Mouse (Mus musculus): ENCODE results near the gene Med8. TPM values are rescaled to one million over a fixed set of nuclear protein-coding genes. Genes with fewer than 3 reads are reported as not detected.

Gene Med8
- total RNA-seq (2021) = 10 to 100 TPM; 75.7 to 77.6 TPM

- DNase-seq = peak; percentile 84
- intact Hi-C loops (cut with DNase I) = no loop called here
These were observed at the start of gene Med8, which contains the start of gene Szt2 for GRCm38 (mm10) chr4:118409142-118409900. TSS of gene Med8 (plus strand) at chr4:118409337. TSS of gene Szt2 (minus strand) at chr4:118409273.

GRCm38 (mm10) chr4:118359896-118360720 is 49.0 kb upstream of the Med8 start:
- intact Hi-C loops (cut with DNase I) = loop anchor here (5.0 kb wide), 1 partner anchor 52 kb away; no protein-coding TSS in a partner anchor
- peak; percentile 84 for DNase-seq

- DNase-seq = no peak
- intact Hi-C loops (cut with DNase I) = loop anchor here (5.0 kb wide), 1 partner anchor 51 kb away; no protein-coding TSS in a partner anchor
These were observed 47.7 kb upstream of the Med8 start for GRCm38 (mm10) chr4:118361451-118361850.

GRCm38 (mm10) chr4:118362879-118363278 is 46.3 kb upstream of the Med8 start:
- DNase-seq = no peak
- intact Hi-C loops (cut with DNase I) = loop anchor here (5.0 kb wide), 1 partner anchor 49 kb away; no protein-coding TSS in a partner anchor

DNA sequence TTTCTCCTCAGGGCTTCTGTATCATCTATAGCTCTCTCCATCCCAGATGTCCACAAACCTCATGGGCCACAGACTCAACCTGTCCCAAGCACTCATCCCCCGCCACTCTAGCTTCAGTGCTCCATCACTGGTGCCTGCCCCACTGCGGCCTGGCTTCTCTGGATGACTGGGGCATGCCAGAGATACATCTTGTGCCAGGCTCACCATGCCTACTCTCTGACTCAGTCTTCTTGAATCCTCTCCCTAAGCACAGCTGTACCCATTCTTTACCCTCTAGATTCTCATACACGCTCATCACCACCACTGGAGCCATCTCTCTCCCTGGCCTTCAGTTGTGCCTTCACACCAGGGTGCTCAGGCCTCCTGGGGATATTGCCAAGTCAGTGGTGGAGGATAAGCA is 45.2 kb upstream of the Med8 start:
- DNase-seq = no peak
- intact Hi-C loops (cut with DNase I) = loop anchor here (5.0 kb wide), 1 partner anchor 48 kb away; no protein-coding TSS in a partner anchor

DNA sequence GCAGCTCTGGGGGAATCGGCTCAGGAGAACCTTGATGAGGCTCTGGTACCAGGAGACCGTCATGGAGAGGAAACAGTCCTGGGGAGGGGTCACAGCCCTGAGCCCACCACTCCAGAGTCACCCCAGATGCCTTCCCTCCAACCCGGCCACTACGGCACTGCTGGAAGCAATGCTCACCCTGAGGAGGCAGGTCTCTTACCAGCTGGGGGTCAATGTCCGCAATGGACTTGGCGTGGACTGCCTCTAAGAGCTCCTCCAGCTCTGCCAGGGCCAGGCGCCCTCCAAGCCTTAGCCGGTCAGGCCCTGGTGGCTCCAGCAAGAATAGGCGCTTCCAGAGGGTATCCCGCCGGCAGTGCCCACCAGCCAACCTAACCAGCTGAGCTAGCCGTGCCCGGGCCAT is 44.5 kb upstream of the Med8 start:
- intact Hi-C loops (cut with DNase I) = loop anchor here (5.0 kb wide), 1 partner anchor 48 kb away; no protein-coding TSS in a partner anchor
- DNase-seq = no peak

- intact Hi-C loops (cut with DNase I) = no loop called here
- DNase-seq = no peak
These were observed 43.1 kb upstream of the Med8 start for GRCm38 (mm10) chr4:118365991-118366390.

DNA sequence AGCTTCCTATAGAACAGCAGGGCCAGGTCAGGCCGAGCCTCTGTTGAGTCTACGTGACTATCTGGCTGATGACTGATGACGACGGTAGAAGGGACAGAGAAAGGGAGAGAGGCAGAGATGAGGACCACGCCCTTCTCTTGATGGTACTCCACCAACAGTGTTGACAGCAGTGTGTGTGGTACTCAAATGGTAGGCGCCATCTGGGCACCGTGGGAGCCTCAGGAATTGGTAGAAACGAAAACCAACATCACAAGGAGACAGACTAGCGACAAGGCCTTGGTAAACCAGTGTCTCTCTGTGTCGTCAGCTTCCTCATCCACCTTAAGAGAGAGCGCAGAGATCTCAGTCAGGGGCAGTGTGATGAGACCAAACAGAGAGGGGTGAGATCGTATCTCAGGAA is 41.6 kb upstream of the Med8 start:
- no peak for DNase-seq
- intact Hi-C loops (cut with DNase I) = no loop called here

GRCm38 (mm10) chr4:118368616-118369015 is 40.5 kb upstream of the Med8 start:
- DNase-seq = no peak
- intact Hi-C loops (cut with DNase I) = no loop called here

GRCm38 (mm10) chr4:118371822-118372221 is 37.3 kb upstream of the Med8 start:
- intact Hi-C loops (cut with DNase I) = no loop called here
- no peak for DNase-seq

DNA sequence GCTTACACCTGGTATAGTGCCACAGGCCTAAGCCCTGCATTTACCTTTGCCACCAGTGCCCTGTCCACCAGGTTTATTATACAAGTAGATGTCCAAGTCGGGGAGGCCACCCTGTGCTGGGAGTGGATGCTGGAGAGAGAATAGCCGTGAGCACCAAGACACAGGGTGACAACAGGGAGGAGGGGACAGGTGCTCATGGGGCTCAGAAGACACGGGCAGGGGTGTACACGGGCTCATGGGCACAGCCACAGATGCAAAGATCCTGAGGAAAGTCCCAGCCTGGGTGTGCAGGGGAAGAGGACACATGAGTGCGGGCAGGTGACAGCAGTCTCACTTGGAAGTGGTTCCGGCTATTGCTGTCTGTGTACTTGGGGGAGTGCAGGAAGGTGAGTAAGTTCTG is 33.1 kb upstream of the Med8 start:
- DNase-seq = no peak
- intact Hi-C loops (cut with DNase I) = no loop called here

- intact Hi-C loops (cut with DNase I) = no loop called here
- DNase-seq = no peak
These were observed 25.9 kb upstream of the Med8 start for GRCm38 (mm10) chr4:118383271-118383670.

- intact Hi-C loops (cut with DNase I) = no loop called here
- no peak for DNase-seq
These were observed 21.8 kb upstream of the Med8 start for GRCm38 (mm10) chr4:118387316-118387715.

DNA sequence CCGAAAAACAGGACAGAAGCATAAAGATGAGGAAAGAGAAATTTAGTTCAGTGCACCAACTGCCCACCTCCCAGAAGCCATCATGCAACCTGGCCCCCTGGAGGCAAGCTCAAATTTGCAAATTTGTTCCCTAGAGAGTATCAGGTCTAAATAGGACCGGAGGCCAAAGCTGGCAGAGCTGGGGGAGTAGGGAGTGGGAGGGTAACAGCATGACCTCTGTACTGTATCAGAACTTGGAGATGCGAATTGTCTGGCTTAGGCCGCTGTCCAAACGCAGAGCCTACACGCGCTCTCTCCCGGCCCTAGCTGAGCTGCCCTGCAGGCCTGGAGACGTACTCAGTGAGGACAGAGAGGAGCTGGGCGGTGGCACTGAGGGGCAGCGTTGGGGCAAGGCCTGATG is 19.0 kb upstream of the Med8 start:
- DNase-seq = no peak
- intact Hi-C loops (cut with DNase I) = no loop called here

DNA sequence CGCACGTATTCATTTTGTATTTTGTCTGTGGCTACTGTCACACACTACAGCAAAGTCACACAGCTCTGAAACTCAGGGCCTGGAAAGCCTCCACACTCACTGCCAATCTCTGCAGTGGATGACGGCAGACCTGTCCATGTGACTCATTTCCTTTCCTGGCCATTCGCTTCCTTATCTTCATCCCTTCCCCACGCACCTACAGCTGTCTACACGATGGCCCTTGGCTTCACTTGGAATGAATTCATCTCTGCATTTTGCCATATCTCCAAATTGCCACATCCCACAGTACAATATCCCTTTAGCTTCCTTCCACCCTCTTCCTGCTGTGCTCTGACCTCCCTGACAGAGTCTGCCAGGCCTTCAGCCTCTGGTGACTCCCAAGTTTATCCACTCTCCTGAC is 14.6 kb upstream of the Med8 start:
- intact Hi-C loops (cut with DNase I) = no loop called here
- no peak for DNase-seq

GRCm38 (mm10) chr4:118395289-118395688 is 13.8 kb upstream of the Med8 start:
- intact Hi-C loops (cut with DNase I) = no loop called here
- DNase-seq = no peak

- intact Hi-C loops (cut with DNase I) = no loop called here
- no peak for DNase-seq
These were observed 12.7 kb upstream of the Med8 start for GRCm38 (mm10) chr4:118396433-118396832.

DNA sequence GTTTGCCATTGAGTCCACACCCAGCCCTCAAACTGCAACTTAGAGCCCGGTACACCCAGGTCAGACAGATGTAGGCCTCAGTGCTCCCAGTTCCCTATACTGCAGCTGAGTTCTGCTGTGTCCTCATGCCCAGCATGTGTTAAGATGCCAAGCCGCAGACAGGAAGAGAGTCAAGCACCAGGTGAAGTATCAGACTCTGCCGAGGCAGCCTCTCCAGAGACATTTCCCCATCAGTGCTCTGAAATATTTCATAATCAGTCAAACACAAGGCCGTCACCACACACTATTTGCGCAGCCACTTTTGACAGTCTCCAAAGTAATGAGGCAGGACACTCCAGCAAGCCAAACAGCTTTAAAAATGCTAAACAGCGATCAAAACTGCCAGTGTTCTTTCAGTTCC is 10.7 kb upstream of the Med8 start:
- no peak for DNase-seq
- intact Hi-C loops (cut with DNase I) = no loop called here

DNA sequence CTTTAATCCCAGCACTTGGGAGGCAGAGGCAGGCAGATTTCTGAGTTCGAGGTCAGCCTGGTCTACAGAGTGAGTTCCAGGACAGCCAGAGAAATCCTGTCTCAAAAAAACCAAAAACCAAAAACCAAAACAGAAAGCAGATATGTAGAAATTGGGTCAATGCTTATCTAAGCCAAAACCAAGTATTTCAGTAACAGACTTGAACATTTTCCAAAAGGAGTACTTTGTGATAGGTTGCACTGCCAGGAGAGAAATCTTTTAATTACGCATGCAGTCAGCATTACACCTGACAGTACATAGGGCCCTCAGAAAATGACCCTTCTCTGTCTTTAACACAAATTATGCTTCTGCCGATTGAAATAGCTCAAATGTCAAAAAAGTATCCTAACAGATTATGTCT is 7.7 kb upstream of the Med8 start:
- intact Hi-C loops (cut with DNase I) = no loop called here

GRCm38 (mm10) chr4:118401918-118402317 is 7.2 kb upstream of the Med8 start:
- intact Hi-C loops (cut with DNase I) = no loop called here

More for the DNA sequence above, 7.7 kb upstream of the Med8 start:
- DNase-seq = no peak

DNA sequence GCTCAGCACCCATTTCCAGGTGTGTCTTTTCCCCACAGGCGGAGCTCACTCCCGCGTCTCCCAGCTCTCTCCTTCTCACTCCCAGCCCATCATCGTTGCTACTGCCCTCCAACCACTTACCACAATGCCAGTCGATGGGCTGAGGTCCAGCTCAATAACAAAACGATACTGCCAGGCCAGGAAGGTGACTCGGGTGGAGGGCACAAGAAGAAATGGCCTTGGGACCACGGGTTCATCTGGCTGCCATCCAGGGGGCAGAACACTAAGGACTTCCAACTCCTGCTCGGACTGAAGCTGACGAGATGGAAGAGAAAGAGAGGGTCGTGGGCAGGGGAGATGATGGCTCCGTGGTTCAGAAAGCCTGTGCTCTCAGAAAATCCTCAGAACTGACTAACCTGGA is 6.4 kb upstream of the Med8 start:
- no peak for DNase-seq
- intact Hi-C loops (cut with DNase I) = no loop called here

More at GRCm38 (mm10) chr4:118401918-118402317, 7.2 kb upstream of the Med8 start:
- DNase-seq = no peak

All from left cerebral cortex, postnatal 4 days (tissue).